Mouse (Mus musculus) intestine, postnatal 0 days (tissue): ENCODE results near the gene Myrf. TPM values are rescaled to one million over a fixed set of nuclear protein-coding genes. Genes with fewer than 3 reads are reported as not detected.

Source experiments
- ATAC-seq: fragments of 200-750 bp; cut with Nextera tagmentation; 2 replicates; pipeline ENCODE4 v1.8.0; 2017; ENCODE audit warnings: mild to moderate bottlenecking, moderate TSS enrichment, moderate library complexity
- H3K27ac ChIP-seq: fragments of 300-500 bp; sonication (generic); 2 replicates; pipeline ENCODE4 v1.5.1; 2014; ENCODE audit warnings: mild to moderate bottlenecking, low read depth, low read length, moderate library complexity
- H3K27me3 ChIP-seq: fragments of 300-500 bp; sonication (generic); replicated peaks from 2 replicates; pipeline ENCODE4 v1.6.1; 2014; ENCODE audit warnings: low read length, mixed read lengths; ENCODE audit not compliant: control insufficient read depth, insufficient read depth
- H3K36me3 ChIP-seq: fragments of 300-500 bp; sonication (generic); 2 replicates; pipeline ENCODE4 v1.6.1; 2014; ENCODE audit warnings: mild to moderate bottlenecking, moderate library complexity; ENCODE audit not compliant: control insufficient read depth, insufficient read depth
- H3K4me1 ChIP-seq: fragments of 300-500 bp; sonication (generic); replicated peaks from 2 replicates; pipeline ENCODE4 v1.6.1; 2014; ENCODE audit warnings: antibody characterized with exemption, low read length, mixed read lengths; ENCODE audit not compliant: control insufficient read depth, insufficient read depth
- H3K4me2 ChIP-seq: fragments of 300-500 bp; sonication (generic); replicated peaks from 2 replicates; pipeline ENCODE4 v1.6.1; 2014; ENCODE audit warnings: low read depth, mild to moderate bottlenecking, moderate library complexity
- H3K4me3 ChIP-seq: fragments of 300-500 bp; sonication (generic); 2 replicates; pipeline ENCODE4 v1.5.1; 2014; ENCODE audit warnings: low read depth, low read length
- H3K9ac ChIP-seq: fragments of 300-500 bp; sonication (generic); 2 replicates; pipeline ENCODE4 v1.6.1; 2014; ENCODE audit warnings: mild to moderate bottlenecking, low read depth, low read length
- H3K9me3 ChIP-seq: fragments of 300-500 bp; sonication (generic); 2 replicates; pipeline ENCODE4 v1.6.1; 2016; ENCODE audit warnings: mixed run types; ENCODE audit not compliant: control insufficient read depth
- CTCF ChIP-seq: sonication (generic); IDR thresholded peaks from 2 replicates; pipeline ENCODE4 v1.5.1; 2016; ENCODE audit warnings: low read depth, mild to moderate bottlenecking, control low read depth, antibody characterized with exemption, moderate library complexity
- WGBS: fragments of 180-500 bp; shearing (Covaris S2); extraction: QIAGEN DNeasy Blood & Tissue Kit; methylation state at CpG from one replicate; pipeline ENCODE4 v1.1.7; 2014; 5-methylcytosine and 5-hydroxymethylcytosine counted together
- polyA plus RNA-seq: library from polyadenylated mRNA; unstranded; fragments of >200 nt; fragmentation: Nextera tagmentation; extraction: Ambion mirVana; gene quantifications from 2 replicates; pipeline ENCODE4 v1.2.1, GENCODE M21; 2015

Gene Myrf
- polyA plus RNA-seq, 1 experiment from 2014 or later = 4.1 TPM

DNA sequence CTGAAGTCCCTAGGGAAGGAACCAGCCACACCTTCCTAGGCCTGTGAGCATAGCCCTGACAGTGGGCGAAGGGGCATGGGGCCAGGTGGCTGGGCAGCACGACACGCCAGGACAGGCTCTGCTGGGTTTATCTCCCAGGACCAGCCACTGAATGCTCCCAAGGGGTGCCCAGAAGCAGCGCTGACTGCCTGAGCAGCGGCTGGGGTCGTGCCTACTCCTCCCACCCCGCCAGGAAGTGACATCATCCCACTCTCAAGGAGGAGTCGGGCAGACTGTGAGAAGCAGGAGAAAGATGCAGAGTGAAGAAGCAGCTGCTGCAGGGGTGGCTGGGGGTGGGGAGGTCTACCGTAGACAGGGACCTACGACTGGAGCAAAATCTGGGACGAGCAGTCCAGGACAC is 32.2 kb upstream of the Myrf start:
- Histone ChIP-seq H3K36me3 (no peaks in the 10 kb centered on the region), H3K27ac (no peak overlapping the region), H3K9me3 (no peaks in the 10 kb centered on the region), H3K4me3 (no peak overlapping the region), H3K27me3 (no peaks in the 10 kb centered on the region), H3K9ac (no peak overlapping the region), H3K4me2 (no peak overlapping the region), H3K4me1 (peaks cover 11% of the 10 kb centered on the region; the same call in 1 of the 2 replicates)
- TF ChIP-seq CTCF = no peak
- WGBS = 40% methylated on average over 11 of the region's 11 CpGs
- ATAC-seq = no peak

DNA sequence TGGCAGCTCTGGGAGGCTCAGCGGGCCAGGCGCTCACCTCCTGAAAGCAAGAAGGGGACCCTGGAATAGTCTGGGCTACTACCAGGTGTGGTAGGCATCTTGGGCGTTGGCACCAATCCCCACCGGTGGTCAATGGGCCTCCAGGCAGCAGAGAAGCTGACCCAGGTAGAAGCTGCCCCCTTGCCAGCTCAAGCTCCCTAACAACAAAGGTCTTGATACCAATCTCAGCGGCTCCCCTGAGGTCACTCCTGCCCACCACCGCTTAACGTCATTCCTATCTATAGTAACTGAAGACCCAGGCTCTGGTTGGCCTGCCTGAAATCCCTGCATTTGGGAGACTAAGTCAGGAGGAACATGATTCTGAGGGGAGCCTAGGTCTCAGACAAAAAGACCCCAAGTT is 31.0 kb upstream of the Myrf start:
- H3K9ac ChIP-seq = no peak overlapping the region
- no peak for ATAC-seq
- H3K4me2 ChIP-seq = no peak overlapping the region
- no peaks in the 10 kb centered on the region for H3K9me3 ChIP-seq
- no peaks in the 10 kb centered on the region for H3K36me3 ChIP-seq
- H3K4me1 ChIP-seq = peaks cover 13% of the 10 kb centered on the region
- H3K27me3 ChIP-seq = no peaks in the 10 kb centered on the region
- no peak overlapping the region for H3K4me3 ChIP-seq
- H3K27ac ChIP-seq = no peak overlapping the region
- no peak for TF ChIP-seq CTCF
- WGBS = 90% methylated on average over 7 of the region's 7 CpGs

DNA sequence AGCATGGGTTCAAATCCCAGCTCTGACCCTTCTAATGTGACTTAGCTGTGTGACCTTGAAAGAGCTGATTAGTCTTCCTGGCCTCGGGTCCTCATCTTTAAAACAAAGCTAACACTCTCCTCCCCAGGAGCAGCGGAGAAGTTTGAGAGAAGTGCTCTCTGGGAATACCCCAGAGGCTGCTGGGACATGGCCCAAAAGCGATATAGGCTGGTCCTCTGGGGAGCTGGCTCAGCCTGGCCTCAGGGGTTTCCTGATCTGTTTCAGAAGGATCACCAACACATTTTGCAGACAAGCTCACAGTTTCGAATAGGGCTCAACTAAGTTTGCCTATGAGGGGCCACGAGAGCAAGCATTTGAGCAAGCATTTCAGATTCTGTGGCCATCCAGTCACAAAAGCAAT is 29.8 kb upstream of the Myrf start:
- no peak for TF ChIP-seq CTCF
- no peaks in the 10 kb centered on the region for H3K27me3 ChIP-seq
- no peaks in the 10 kb centered on the region for H3K36me3 ChIP-seq
- H3K4me3 ChIP-seq = no peak overlapping the region
- H3K9ac ChIP-seq = no peak overlapping the region
- H3K4me1 ChIP-seq = peaks cover 13% of the 10 kb centered on the region
- no peak for ATAC-seq
- 0 out of 2 replicates have a peak overlapping the region, but pooled peaks have one; percentile 46 for H3K27ac ChIP-seq
- no peak overlapping the region for H3K4me2 ChIP-seq
- WGBS = 76% methylated on average over 5 of the region's 5 CpGs
- no peaks in the 10 kb centered on the region for H3K9me3 ChIP-seq

DNA sequence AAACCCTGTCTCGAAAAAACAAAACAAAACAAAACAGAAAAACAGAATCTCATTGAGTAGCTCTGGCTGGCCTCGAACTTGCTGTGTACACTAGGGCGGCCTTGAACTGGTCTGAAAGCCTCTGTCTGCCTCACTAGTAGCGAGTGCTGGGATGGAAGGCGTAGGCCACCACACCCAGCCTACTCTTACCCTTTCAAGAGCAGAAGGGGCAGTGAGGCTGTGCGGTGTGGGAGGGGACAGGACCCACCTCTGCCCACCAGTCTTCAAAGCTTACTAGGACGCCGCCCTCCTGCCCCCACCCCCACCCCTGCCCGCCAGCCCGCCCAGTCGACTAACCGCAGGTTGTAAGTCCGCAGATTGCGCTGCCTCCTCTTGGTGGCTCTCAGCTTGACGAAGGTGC is 28.3 kb upstream of the Myrf start:
- Histone ChIP-seq H3K4me2 (no peak overlapping the region), H3K27me3 (no peaks in the 10 kb centered on the region), H3K9ac (no peak overlapping the region), H3K4me3 (no peak overlapping the region), H3K27ac (no peak overlapping the region), H3K36me3 (no peaks in the 10 kb centered on the region; the same call in 1 of the 2 replicates), H3K9me3 (no peaks in the 10 kb centered on the region), H3K4me1 (peaks cover 13% of the 10 kb centered on the region)
- ATAC-seq = no peak
- TF ChIP-seq CTCF = no peak
- WGBS = 84% methylated on average over 15 of the region's 15 CpGs

DNA sequence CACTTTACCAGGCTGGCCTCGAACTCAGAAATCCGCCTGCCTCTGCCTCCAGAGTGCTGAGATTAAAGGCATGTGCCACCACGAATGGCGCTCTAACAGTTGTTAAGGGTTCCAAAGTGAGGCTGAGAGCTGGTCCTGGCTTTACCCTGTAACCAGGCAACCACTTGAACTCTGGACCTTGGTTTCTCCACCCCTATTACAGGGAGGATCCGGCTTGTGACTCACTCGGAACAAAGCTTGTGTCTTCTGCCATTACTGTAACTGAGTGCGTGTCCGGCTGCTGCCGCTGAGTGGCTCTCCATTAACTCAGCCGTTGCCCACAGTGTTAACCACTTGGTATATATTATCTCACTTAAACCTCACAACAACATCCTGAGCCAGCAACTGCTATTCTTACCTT is 27.4 kb upstream of the Myrf start:
- 41% methylated on average over 10 of the region's 10 CpGs for WGBS
- ATAC-seq = peak; percentile 88
- Histone ChIP-seq H3K27me3 (no peaks in the 10 kb centered on the region), H3K4me1 (peaks cover 13% of the 10 kb centered on the region), H3K27ac (no peak overlapping the region), H3K9me3 (no peaks in the 10 kb centered on the region), H3K9ac (no peak overlapping the region), H3K4me2 (no peak overlapping the region), H3K36me3 (no peaks in the 10 kb centered on the region; the same call in 1 of the 2 replicates), H3K4me3 (no peak overlapping the region)
- TF ChIP-seq CTCF = peak; percentile 50

DNA sequence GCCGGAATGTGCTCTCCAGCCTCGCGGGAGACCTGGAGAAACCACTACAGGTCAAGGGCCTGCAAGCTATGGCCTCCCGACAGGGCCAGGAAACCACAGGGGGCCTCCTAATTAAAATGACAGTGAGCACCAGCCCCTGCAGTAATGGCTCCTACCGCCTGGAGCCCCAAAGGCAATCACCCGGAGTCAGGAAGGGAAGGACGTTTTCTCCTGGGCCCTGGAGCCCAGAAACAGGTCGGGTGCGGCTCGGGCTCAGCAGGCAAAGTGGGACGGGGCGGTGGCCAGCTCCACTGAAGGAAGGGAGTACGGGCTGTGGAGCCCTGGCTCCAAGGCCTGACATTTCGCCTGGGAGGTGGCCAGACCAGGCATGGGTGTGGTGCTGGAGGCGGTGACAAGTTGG is 26.5 kb upstream of the Myrf start:
- 39% methylated on average over 15 of the region's 15 CpGs for WGBS
- Histone ChIP-seq H3K36me3 (no peaks in the 10 kb centered on the region; the same call in 1 of the 2 replicates), H3K9ac (no peak overlapping the region), H3K27ac (peak overlapping the region; percentile 41; the same call in 1 of the 2 replicates), H3K4me1 (peaks cover 13% of the 10 kb centered on the region; the same call in 1 of the 2 replicates), H3K9me3 (no peaks in the 10 kb centered on the region), H3K4me2 (no peak overlapping the region), H3K4me3 (no peak overlapping the region), H3K27me3 (no peaks in the 10 kb centered on the region)
- TF ChIP-seq CTCF = no peak
- ATAC-seq = no peak
